Mouse (Mus musculus): Measurements from ENCODE around the gene Csrp3.

Csrp3 gene

DNA sequence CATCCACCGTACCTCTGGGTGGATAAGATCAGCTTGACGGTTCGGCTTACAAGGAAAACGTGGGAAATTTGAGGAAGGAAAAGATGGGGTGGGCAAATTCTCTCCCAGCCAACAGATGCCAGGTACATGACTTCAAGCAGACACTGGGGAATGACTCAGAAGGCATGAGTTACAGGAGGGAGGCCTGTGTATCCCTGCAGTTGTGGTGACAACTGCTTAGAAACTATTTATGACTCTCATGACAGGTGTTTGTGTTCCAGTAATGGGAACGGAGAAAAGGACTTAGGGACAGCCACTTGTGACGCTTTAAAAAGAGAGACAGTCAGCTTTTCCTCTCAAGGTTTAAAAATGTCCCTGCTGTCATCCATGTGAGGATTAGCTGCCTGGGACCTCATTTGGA is 22.3 kb upstream of the Csrp3 start:
- in situ Hi-C loops (cut with MboI, MseI): loop anchor here (5.0 to 10.0 kb wide), 2 partner anchors 118 to 905 kb away; partner anchors contain the start of gene Prmt3

DNA sequence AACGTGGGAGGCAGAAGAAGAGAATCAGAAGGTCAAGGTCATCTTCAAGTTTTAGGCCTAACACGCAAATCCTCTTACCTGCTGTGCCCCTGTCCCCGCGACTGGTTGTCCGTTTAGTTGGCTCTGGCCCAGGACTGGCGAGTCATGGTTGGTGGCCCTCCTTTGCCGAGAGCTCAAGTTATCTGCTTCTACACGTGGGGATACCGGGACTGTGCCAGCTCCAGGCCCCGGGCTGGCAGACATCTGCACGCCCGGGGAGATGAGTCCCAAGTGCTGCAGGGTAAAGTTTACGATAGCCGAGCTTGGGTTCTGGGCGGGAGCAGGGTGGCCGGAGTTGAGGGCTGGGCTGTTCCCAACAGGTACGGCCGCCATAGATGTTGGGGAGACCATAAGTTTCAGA is 19.7 kb upstream of the Csrp3 start:
- in situ Hi-C loops (cut with MboI, MseI): no loop called here

DNA sequence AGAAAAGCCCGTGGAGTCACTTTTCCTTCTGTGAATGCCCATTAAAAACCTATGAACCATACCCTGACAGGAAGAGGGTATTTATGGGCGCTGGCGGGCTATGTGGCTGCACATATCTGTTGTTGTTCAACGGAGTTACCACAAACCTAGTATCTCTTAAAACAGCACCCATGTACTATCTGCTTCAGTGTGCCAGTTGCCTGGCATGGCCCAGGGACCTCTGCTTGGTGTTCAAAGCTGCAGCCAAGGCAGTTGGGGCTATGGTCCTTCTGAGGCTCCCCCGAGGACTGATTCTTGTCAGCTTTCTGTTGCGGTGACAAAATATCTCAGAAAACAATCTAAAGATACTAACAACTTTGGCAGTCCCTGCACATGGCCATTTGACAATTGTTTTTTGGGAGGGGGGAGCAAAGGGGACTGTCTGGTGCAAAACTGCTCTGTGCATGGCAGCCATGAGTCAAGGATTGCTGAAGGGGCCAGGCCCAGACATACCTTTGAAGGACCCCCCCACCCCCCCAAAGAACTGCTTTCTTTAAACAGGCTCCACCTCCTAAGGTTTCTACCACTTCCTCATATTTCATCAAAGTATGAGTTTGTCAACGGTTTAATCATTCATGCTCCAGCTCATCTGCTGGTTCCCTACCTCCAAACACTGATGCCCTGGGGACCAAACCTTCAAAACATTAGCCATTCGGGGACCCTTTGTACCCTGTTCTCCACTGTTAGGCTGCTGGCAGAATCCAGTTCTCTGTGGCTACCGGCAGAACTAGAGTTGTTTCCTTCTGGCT is 17.0 kb upstream of the Csrp3 start:
- in situ Hi-C loops (cut with MboI, MseI): no loop called here

DNA sequence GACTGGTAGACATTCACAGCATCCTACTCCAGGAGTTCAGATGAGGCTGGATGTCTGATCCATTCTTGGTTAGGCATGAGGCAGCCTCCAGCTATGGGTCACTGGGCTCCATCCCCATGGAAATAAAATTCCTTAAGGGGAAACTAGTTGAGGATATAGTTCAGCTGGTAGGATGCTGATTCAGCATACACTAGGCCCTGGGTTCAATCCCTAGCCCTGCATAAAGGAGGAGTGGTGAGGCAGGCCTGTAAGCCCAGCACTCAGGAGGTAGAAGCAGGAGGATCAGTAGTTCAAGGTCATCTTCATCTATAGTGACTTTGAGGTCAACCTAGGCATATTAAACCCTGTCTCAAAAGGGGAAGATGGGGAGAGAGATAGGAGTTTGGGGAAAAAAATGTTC is 16.4 kb upstream of the Csrp3 start:
- in situ Hi-C loops (cut with MboI, MseI): no loop called here

DNA sequence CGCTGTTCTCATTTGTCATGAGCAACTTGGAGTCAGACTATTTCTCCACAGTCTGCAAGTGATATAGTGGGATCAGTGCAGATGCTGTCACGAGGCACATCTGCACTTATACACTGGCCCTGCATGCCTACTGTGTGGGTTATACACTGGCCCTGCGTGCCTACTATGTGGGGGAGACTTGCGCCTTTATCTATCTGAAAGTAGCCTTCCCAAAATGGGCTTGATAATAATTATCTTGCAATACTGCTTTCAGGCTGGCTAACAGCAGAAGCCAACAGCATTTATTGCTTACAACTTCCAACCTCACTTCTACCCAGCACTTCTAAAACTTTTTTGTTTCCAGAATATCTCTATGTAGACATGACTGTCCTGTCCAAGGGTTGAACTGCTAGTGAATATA is 14.0 kb upstream of the Csrp3 start:
- in situ Hi-C loops (cut with MboI, MseI): no loop called here

DNA sequence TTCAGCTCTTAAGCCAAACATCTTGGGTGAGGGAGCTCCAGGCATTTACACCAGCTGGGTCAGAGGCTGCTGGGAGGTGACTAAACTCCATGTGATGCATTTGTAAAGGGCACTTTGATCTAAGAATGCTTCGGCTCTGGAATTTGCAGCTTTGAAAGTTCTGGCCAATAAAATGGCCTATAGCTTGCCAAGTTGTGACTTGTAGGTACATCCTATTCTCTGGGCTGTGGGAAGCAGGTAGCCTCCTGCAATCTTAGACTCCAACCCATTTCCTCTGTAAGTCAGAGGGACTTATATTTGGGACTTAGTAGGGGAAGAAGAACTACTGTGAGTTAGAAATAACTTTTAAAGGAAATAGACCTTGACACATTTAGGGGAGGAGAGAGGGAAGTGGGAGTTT is 13.1 kb upstream of the Csrp3 start:
- in situ Hi-C loops (cut with MboI, MseI): no loop called here

DNA sequence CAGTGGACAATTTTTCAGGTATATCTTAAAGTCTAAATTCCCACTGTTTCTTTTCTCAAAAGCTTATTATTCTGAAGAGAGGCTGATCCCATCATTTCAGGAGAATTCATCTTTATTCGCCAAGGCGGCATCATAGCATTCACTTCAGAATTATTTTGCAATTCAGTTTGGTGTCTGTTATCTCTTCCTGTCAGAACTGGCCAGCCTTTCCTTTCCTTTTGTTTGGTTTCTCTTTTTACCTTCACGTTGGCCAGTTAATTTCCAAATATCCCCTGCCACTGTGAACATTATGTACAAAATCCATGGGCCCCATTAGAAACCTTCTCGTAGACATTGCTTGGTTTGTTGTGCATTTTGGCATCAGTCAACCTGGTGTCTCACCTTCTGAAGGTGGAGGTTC is 11.5 kb upstream of the Csrp3 start:
- in situ Hi-C loops (cut with MboI, MseI): no loop called here

DNA sequence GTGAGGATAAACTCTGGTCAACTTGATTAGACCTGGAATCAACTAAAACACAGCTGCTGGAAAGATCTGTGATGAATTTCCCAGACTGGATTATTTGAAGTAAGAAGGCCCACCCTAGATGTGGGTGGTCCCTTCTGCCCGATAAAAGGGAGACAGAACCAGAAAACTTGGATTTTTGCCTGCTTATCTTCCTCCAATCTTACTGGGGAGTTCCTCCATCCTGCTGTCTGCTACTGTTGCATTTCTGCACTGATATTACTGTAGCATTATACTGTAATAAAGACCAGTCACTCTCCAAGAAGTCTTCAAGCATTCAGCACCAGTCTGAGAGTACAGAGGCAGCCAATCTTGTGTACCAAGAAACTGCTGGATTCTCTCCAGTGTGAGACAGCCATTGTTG is 10.4 kb upstream of the Csrp3 start:
- in situ Hi-C loops (cut with MboI, MseI): no loop called here

DNA sequence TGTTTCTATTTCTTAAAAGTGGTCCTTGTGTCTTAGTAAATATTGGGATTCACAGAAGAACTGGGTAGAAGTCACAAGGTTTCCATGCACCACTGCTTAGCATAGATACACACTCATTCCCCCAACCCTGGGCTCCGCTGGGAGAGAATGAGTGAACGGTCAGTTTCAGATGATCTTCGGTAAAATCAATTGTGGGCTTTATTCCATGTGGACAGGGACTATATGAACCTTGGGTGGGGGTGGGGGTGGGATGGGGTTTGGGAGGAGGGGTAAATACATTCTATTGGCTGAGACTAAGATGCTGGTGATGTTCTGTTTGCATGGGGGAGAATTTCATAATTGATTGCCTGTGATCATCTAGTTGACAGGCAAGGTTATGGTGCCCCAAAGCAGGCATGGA is 7.6 kb upstream of the Csrp3 start:
- in situ Hi-C loops (cut with MboI, MseI): no loop called here

DNA sequence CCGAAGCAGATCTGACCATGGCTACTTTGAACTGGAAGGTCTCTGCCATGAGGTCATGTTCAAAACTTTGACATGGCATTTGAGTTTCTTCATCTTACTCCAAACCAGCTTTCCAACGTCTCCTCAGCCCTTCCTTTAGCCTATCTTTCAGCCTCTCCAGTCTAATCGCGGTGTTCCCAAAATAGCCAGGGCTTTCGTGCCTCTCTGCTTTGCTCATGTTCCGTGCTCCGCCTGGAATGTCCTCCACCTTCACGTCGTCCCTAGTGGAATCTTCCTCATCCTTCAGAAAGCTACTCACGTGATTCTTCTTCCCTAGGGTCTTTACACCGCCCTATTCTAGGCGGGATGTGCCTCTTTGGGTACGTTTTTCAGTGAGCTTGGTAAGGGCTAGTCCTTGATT is 5.7 kb upstream of the Csrp3 start:
- in situ Hi-C loops (cut with MboI, MseI): no loop called here

DNA sequence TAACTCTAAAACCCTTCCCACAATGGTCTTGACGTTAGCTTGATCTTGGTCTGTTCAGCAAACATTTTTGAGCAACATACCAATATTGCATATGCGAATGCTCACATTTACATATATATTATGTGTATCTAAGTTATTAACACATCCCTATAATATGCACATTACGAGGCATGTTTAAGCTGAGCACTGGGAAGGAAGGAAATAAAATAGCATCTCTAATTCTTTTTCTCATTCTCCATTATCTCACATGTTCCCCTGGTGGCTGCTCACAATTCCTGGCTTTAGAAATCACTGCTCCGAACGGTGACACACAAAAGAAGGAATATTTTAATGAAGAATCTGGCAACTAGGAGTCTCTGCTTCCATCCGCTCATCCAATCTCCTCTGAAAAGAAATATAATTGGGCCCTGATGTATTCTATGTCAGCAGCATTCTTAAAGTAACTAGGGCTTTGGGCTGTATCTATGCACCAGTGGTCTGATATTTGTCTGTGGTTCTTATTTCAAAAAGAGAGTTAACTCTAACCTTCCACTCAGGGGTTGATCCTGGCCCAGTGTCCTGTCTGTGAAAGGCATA is 3.8 kb upstream of the Csrp3 start:
- in situ Hi-C loops (cut with MboI, MseI): no loop called here

DNA sequence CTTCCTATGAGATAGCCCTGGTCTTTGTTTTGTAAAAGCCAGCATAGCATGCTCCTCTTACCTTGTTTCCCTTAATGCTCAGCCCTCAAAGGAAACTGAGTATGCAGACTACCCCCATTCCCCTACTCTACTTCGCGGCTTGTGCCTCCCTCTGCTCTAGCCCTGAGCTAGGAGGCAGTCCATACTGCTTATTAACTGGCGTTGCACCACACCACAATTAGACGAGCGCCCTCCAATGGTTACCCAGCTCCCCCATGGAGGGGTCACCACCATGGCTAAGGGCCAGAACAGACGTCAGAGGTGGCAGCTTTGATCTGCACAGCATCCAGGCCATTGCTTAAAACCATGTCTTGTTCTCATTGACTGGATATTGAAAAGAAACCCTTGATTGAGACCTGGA is 1.1 kb downstream of the Csrp3 start:
- in situ Hi-C loops (cut with MboI, MseI): no loop called here

DNA sequence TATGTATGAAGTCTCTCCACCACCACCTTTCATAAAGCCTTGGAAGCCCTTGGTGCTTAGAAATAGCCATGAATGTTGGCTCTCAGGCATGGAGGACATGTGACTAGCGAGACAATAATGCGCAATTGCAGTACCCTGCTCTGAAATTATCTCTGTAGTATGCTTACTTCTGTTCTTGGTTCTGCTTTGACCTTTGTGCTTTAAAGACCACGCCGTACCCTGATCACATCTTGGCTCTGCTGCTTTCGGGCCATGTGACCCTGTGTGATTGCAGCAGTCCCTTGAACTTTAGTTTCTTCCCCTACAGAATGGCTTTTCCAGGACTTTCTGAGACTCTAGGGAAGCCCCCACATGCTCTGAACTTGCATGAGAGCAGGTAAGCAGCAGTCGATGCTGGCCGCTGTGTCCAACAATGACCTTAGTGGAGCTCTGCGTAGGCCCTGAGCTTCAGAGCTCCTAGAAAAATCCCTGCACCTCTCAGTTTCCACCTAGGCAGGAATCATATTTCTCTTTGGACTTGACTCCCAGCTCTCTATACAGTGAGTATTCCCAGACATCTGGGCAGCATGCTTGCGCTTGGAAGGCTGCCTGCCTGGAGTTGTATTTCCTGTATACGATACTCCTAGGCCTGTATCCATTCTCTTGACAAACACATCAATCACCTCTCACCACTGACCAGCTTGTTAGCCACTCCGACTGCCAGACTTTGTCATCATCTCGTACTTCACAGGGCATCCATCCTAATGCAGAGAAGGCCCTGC is 2.4 kb downstream of the Csrp3 start:
- in situ Hi-C loops (cut with MboI, MseI): no loop called here

DNA sequence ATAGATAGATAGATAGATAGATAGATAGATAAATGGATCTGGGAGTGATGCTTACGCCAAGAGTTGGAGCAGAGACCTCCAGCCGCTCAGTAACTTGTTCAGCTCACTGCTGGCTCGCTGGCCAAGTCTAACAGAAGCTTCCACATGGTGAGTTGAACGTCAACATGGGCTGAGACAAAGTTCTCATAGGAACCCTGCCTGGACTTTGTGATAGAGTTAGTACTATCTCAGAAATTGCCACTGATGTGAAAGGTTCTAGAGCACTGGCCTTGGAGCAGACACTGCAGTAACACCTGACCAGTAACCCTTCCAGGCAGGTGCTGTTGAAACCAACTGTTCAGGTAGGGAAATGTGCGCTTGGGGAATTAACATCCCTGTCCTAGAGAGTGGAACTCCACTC is 4.3 kb downstream of the Csrp3 start:
- in situ Hi-C loops (cut with MboI, MseI): no loop called here

DNA sequence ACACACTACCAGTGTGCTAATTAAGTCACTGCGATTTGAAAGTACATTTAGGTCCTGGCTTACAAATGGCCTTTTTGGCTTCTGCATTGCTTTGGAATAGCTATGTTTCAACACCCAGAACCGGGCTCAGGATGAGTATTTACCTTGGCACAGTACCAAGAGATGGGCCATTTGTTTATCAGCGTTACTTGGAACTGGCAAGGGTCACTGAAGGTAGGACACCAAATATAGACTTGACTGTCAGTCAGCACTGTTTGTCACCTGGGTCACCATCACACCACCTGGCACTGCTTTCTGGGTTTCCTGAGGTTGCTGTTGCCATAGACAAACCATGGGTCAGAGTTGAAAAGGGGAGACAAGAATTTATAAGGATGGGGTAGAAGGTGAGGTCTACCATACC is 5.5 kb downstream of the Csrp3 start:
- in situ Hi-C loops (cut with MboI, MseI): no loop called here

DNA sequence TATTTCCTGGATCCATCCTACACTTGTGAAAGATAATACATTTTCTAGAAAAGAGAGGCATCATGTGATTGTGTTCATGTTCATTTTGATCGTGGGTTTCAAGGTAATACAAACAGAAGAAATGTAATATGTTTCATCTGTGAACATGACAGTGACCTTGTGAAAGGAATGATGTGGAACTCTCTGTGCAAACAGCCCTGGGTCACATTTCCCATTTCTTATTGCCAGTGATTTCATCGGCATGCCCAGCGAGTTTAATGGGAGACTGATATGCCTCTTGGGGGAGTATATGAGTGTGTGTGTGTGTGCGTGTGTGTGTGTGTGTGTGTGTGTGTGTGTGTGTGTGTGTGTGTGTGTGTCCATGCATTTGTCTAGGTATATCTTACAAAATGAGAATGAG is 6.3 kb downstream of the Csrp3 start:
- in situ Hi-C loops (cut with MboI, MseI): no loop called here

DNA sequence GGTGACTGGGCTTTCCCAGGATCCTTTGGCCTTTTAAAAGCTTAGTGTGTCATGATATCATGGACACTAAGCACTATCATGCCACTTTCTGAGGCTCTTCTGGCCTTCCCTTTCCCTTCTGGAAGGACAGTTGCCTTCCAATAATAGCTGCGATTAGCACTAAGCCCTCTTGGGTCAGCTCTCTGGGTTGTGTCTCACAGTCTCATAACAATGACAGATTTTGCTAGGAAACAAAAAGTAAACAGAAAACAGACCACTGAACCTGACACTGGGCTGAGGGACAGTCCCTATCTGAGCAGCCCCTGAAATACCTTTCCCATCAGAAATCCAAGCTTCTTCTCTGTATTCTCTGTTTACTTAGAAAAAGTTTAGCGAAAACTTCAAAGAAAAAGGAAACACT is 7.3 kb downstream of the Csrp3 start:
- in situ Hi-C loops (cut with MboI, MseI): no loop called here

DNA sequence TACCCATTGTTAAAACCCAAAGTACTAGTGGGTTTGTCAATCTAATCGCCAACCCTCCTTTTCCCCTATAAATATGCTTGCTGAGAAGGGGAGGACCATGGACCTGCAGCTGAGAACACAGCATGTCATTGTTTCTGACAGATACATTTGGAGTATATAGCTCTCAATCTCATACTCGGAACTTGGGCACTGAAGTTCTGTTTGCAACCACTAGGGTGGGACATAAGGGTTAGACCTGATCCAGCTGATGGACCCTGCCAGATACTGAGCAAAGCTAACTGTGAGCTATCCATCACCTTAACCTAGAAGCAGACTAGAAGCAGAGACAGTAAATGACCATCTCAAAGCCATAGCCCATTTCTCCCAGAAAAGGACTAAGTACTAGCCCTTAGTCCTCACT is 9.4 kb downstream of the Csrp3 start:
- in situ Hi-C loops (cut with MboI, MseI): no loop called here

DNA sequence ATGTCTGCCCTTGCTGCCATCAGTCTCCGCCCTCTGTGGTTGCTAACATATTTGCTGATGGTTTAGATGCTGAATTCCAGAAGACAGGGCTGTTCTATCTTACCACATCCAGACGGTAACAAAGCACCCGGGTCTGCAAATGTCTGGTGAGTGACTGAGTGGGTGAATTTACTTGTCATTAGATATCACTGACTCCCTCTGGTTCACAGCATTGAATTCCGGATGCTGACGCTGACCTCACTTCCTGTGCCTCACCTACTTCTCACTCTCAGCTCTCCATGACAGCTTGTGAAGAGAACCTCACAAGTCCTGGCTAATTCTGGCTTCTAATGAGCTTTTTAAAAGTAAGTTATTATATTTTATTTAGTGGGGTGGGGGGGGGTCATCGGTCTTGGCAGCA is 10.9 kb downstream of the Csrp3 start:
- in situ Hi-C loops (cut with MboI, MseI): no loop called here

DNA sequence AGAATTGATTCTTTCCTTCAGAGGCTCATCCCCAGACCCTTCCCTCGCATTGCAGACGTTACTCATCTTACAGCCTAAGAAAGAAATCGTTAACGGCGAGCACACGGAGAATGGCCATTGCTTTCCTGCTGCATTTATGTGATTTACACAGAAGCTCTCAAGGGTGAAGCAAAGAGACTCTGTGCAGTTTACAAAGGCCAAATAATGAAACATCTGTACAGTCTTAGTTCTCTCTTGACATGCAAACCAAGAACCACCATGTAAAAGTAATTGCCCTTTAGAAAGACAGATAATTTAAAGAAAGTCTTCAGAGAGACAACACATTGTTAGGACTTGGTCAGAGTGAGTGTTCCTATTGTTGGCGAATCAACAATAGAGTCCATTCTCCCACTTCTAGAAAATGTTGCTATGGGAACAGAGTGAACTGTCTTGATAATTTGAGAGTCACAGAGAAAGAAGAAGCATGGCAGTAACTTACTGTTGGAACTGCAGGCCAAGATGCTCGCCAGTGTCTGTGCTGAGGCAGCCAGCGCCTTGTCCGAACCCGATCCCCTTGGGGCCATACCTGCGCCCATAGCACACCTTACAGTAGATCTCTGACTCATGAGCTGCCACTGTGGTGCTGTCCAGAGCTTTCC is 12.7 kb downstream of the Csrp3 start:
- in situ Hi-C loops (cut with MboI, MseI): no loop called here

DNA sequence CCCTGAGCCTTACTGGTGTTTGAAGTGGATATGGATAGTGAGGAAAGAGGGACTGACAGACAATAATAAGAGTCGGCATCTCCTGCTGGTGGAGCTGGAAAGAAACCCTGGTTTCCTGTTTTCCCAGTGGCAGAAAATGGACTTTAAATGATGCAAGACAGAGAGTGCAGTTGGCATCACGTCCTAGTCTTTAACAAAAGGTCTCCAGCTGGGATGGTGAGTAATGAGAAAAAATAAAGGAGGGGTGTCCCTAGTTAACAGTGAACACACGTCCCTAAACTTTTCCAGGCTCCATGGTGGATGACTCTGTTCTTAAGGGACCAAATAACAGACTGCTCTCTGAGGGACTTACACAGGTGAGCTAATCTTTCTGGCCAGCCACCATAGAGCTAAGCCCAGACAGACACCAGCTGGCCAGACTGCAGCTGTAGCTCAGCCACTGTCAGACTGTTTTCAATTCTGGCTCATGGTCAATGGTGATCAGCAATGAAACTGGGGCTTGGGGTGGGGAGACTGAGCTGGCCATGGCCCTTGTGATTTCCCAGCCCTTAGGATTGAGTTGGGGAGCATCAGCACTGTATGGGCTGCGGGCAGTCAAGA is 13.4 kb downstream of the Csrp3 start:
- in situ Hi-C loops (cut with MboI, MseI): no loop called here

DNA sequence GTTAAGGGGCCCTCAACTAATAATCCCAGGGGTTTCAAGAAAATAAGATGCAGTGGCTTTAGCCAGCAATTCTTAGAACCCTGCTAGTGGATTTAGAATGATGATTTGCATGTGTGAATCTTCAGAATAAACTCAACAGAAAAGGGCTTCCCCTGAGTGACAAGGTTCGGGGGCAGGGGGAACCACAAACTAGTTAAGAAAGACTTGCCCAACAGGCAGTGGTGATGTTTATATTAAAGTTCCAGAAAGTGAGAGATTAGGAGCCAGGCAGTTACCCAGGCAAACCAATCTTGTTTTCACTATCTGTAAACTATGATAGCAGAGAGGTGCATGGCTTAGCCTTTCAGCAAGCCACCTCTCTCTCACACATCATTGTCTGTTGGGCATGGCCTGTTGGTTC is 15.1 kb downstream of the Csrp3 start:
- in situ Hi-C loops (cut with MboI, MseI): no loop called here
